Mouse (Mus musculus): ENCODE data around the gene Zfp398. TPM values are rescaled to one million over a fixed set of nuclear protein-coding genes. Genes with fewer than 3 reads are reported as not detected.

The Zfp398 gene
- 26.5 and 32.0 TPM in 2 replicates for polyA plus RNA-seq (2012; rRNA removed)

- Histone ChIP-seq H3K27ac (ENCODE audit: control insufficient read depth, insufficient read depth, low read length) (peak within 1 kb of the TSS; percentile 39), H3K4me3 (ENCODE audit: control insufficient read depth, insufficient read depth, low read length) (peak within 1 kb of the TSS; percentile 79), H3K27me3 (ENCODE audit: control insufficient read depth, insufficient read depth, low read length) (no peaks in the 10 kb centered on the region), H3K4me1 (replicated peaks; ENCODE audit: control insufficient read depth, insufficient read depth, low read length) (peaks cover 3% of the 10 kb centered on the region; the same call in 1 of the 2 replicates), H3K36me3 (ENCODE audit: control insufficient read depth, insufficient read depth, low read length) (no peaks in the 10 kb centered on the region)
- TF ChIP-seq CTCF (IDR thresholded peaks at IDR 0.05; ENCODE audit: borderline replicate concordance, control insufficient read depth, extremely low read depth, insufficient read depth, low read length, poor library complexity) (peak; percentile 98), POLR2A (IDR thresholded peaks at IDR 0.05; ENCODE audit: control insufficient read depth, extremely low read depth, insufficient read depth, low read length, poor library complexity) (peak; percentile 75)
- peak; percentile 94 for DNase-seq
- under 1% methylated on average over 52 of the region's 52 CpGs for WGBS
Measured at GRCm38 (mm10) chr6:47835482-47835983, at the start of gene Zfp398. Gene Zfp398 (plus strand): TSS chr6:47835661.

GRCm38 (mm10) chr6:47787941-47788736 is 47.3 kb upstream of the Zfp398 start:
- Histone ChIP-seq H3K4me1 (replicated peaks; ENCODE audit: control insufficient read depth, insufficient read depth, low read length) (peaks cover 5% of the 10 kb centered on the region; the same call in 1 of the 2 replicates), H3K27me3 (ENCODE audit: control insufficient read depth, insufficient read depth, low read length) (no peaks in the 10 kb centered on the region), H3K27ac (ENCODE audit: control insufficient read depth, insufficient read depth, low read length) (peak overlapping the region; percentile 3; the same call in 1 of the 2 replicates), H3K4me3 (ENCODE audit: control insufficient read depth, insufficient read depth, low read length) (peak overlapping the region; percentile 69), H3K36me3 (ENCODE audit: control insufficient read depth, insufficient read depth, low read length) (no peaks in the 10 kb centered on the region)
- WGBS = 4% methylated on average over 18 of the region's 18 CpGs
- peak; percentile 47 for DNase-seq
- TF ChIP-seq POLR2A (IDR thresholded peaks at IDR 0.05; ENCODE audit: control insufficient read depth, extremely low read depth, insufficient read depth, low read length, poor library complexity) (no peak), CTCF (IDR thresholded peaks at IDR 0.05; ENCODE audit: borderline replicate concordance, control insufficient read depth, extremely low read depth, insufficient read depth, low read length, poor library complexity) (no peak)

GRCm38 (mm10) chr6:47788821-47789220 is 46.6 kb upstream of the Zfp398 start:
- no peaks in the 10 kb centered on the region for H3K36me3 ChIP-seq (ENCODE audit: control insufficient read depth, insufficient read depth, low read length)
- WGBS = 19% methylated on average over 3 of the region's 3 CpGs
- DNase-seq = no peak
- H3K27ac ChIP-seq (ENCODE audit: control insufficient read depth, insufficient read depth, low read length) = no peak overlapping the region
- H3K27me3 ChIP-seq (ENCODE audit: control insufficient read depth, insufficient read depth, low read length) = no peaks in the 10 kb centered on the region
- H3K4me3 ChIP-seq (ENCODE audit: control insufficient read depth, insufficient read depth, low read length) = peak overlapping the region; percentile 69; the same call in 1 of the 2 replicates
- H3K4me1 ChIP-seq (replicated peaks; ENCODE audit: control insufficient read depth, insufficient read depth, low read length) = peaks cover 5% of the 10 kb centered on the region; the same call in 1 of the 2 replicates
- TF ChIP-seq POLR2A (IDR thresholded peaks at IDR 0.05; ENCODE audit: control insufficient read depth, extremely low read depth, insufficient read depth, low read length, poor library complexity) (no peak), CTCF (IDR thresholded peaks at IDR 0.05; ENCODE audit: borderline replicate concordance, control insufficient read depth, extremely low read depth, insufficient read depth, low read length, poor library complexity) (no peak)

- 62% methylated on average over 2 of the region's 2 CpGs for WGBS
- Histone ChIP-seq H3K4me1 (replicated peaks; ENCODE audit: control insufficient read depth, insufficient read depth, low read length) (peaks cover 5% of the 10 kb centered on the region; the same call in 1 of the 2 replicates), H3K36me3 (ENCODE audit: control insufficient read depth, insufficient read depth, low read length) (peaks cover 7% of the 10 kb centered on the region), H3K27ac (ENCODE audit: control insufficient read depth, insufficient read depth, low read length) (no peak overlapping the region), H3K4me3 (ENCODE audit: control insufficient read depth, insufficient read depth, low read length) (no peak overlapping the region), H3K27me3 (ENCODE audit: control insufficient read depth, insufficient read depth, low read length) (no peaks in the 10 kb centered on the region)
- no peak for TF ChIP-seq CTCF (IDR thresholded peaks at IDR 0.05; ENCODE audit: borderline replicate concordance, control insufficient read depth, extremely low read depth, insufficient read depth, low read length, poor library complexity)
- no peak for TF ChIP-seq POLR2A (IDR thresholded peaks at IDR 0.05; ENCODE audit: control insufficient read depth, extremely low read depth, insufficient read depth, low read length, poor library complexity)
- DNase-seq = peak; percentile 22
Measured at GRCm38 (mm10) chr6:47790745-47791144, 44.7 kb upstream of the Zfp398 start.

- Histone ChIP-seq H3K4me1 (replicated peaks; ENCODE audit: control insufficient read depth, insufficient read depth, low read length) (peaks cover 5% of the 10 kb centered on the region; the same call in 1 of the 2 replicates), H3K27ac (ENCODE audit: control insufficient read depth, insufficient read depth, low read length) (no peak overlapping the region), H3K4me3 (ENCODE audit: control insufficient read depth, insufficient read depth, low read length) (no peak overlapping the region), H3K27me3 (ENCODE audit: control insufficient read depth, insufficient read depth, low read length) (no peaks in the 10 kb centered on the region), H3K36me3 (ENCODE audit: control insufficient read depth, insufficient read depth, low read length) (peaks cover 24% of the 10 kb centered on the region)
- no peak for DNase-seq
- WGBS = 100% methylated on average over 2 of the region's 2 CpGs
- TF ChIP-seq POLR2A (IDR thresholded peaks at IDR 0.05; ENCODE audit: control insufficient read depth, extremely low read depth, insufficient read depth, low read length, poor library complexity) (no peak), CTCF (IDR thresholded peaks at IDR 0.05; ENCODE audit: borderline replicate concordance, control insufficient read depth, extremely low read depth, insufficient read depth, low read length, poor library complexity) (no peak)
Measured at GRCm38 (mm10) chr6:47792533-47792932, 42.9 kb upstream of the Zfp398 start.

GRCm38 (mm10) chr6:47793284-47793683 is 42.2 kb upstream of the Zfp398 start:
- Histone ChIP-seq H3K36me3 (ENCODE audit: control insufficient read depth, insufficient read depth, low read length) (peaks cover 31% of the 10 kb centered on the region), H3K27me3 (ENCODE audit: control insufficient read depth, insufficient read depth, low read length) (no peaks in the 10 kb centered on the region), H3K4me3 (ENCODE audit: control insufficient read depth, insufficient read depth, low read length) (no peak overlapping the region), H3K27ac (ENCODE audit: control insufficient read depth, insufficient read depth, low read length) (no peak overlapping the region), H3K4me1 (replicated peaks; ENCODE audit: control insufficient read depth, insufficient read depth, low read length) (peaks cover 3% of the 10 kb centered on the region; the same call in 1 of the 2 replicates)
- 93% methylated on average over 5 of the region's 5 CpGs for WGBS
- DNase-seq = no peak
- TF ChIP-seq CTCF (IDR thresholded peaks at IDR 0.05; ENCODE audit: borderline replicate concordance, control insufficient read depth, extremely low read depth, insufficient read depth, low read length, poor library complexity) = no peak
- TF ChIP-seq POLR2A (IDR thresholded peaks at IDR 0.05; ENCODE audit: control insufficient read depth, extremely low read depth, insufficient read depth, low read length, poor library complexity) = no peak

Measured in thymus, adult 2 months (tissue).